Mouse (Mus musculus): ENCODE measurements around the gene Rbm5. TPM values are rescaled to one million over a fixed set of nuclear protein-coding genes. Genes with fewer than 3 reads are reported as not detected.

Gene Rbm5
- total RNA-seq, 2 experiments from 2014 or later: 46.4 to 49.6 TPM

DNA sequence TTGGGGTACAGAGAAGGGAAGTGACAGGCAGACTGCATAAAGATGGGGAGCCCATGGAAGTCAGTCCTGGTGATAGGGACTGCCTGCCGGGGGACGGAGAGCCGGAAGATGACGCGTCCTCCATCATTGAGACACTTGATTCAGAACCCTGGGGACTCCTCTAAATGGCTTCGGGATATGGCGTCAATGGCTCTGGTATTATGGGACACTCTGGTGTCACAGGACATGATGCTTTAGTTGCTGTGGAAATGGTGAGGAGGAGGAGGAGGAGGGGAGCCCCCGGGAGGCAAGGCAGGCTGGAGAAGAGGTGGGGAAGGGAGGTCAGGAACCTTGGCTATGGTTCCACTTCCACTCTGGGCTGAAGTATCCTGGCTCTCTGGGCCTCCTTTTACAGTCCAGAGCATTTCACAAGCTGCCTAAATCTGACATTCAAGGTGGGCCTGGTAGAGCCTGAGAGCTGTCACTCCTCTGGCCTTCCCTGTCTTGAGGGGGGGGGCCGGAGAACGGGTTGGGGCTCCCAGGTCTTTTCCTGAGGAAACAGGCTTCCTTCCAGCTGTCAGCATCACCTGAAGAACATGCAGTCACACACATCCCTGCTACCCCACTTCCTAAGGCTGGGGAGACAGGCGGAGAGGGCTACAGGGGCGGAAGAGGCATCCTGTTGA lies 75.2 kb downstream of the Rbm5 start:
- no peak overlapping the region for H3K4me3 ChIP-seq
- no peak for TF ChIP-seq CTCF (IDR thresholded peaks at IDR 0.05)
- peak overlapping the region; percentile 78 for H3K27ac ChIP-seq
- intact Hi-C loops (cut with DNase I): no loop called here
- DNase-seq: no peak

DNA sequence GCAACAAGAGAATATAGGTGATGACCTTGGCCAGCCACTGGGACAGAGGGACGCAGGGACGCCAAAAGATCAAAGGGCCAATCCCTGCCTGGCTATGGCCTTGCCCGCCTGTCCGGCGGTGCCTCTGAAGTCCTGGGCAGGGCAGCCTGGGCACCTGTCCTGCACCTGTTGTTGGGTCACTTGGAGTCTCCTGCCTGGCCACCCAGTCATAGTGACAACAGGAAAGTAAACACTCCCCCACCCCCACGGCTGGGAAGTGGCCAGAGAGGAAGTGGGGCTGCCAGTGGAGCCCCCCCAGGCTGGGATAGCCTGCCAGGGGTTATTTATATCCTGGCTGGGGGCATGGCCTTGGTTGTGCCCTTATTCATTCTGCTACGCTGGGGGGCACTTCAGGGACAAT lies 76.2 kb downstream of the Rbm5 start:
- DNase-seq: peak; percentile 66
- peak overlapping the region; percentile 78 for H3K27ac ChIP-seq
- no peak for TF ChIP-seq CTCF (IDR thresholded peaks at IDR 0.05)
- H3K4me3 ChIP-seq: no peak overlapping the region
- intact Hi-C loops (cut with DNase I): no loop called here

DNA sequence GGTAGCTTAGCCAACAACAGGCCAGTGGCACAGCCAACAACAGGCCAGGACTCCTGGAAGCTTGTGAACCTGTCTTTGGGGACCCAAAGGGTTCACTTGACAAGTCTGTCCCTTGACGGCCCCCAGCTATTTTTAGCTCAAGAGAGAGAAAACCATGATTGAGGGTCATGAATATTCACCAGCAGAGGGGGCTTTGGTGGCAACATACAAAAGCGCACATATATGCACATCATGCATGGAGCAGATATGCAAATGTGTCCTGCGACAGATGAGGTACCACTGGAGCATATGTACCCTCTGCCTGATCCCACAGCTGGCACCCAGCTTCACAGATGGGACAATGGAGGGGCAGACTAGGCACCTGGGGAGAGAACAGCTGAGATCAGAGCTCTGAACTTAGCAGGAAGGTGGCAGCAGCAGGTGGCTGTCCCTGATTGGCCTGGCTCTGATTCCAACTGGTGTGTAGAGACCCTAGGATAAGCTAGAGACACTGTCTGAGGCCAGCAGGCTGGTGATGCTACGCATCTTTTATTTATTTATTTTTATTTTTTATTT lies 77.3 kb downstream of the Rbm5 start:
- no peak for DNase-seq
- Histone ChIP-seq H3K4me3 (no peak overlapping the region), H3K27ac (no peak overlapping the region)
- no peak for TF ChIP-seq CTCF (IDR thresholded peaks at IDR 0.05)
- intact Hi-C loops (cut with DNase I): no loop called here

DNA sequence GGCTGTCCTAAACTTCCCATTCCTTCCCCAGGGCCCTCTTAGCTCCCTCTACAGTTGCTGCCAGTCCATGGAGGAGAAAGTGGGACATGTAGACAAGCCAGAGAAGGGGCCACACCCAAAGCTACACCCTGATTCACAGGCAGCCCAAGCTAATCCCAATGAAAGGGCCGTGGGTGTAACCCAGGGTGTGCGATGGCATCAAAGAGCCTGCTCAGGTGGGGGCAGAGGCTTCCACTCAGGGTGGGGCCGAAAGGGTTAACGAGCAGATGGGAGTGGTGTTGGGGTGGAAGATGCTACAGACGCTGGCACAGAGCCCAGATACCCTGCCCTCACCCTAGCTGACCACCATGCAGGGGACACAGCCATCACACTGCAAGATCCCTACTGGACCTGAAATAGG lies 78.0 kb downstream of the Rbm5 start:
- no peak overlapping the region for H3K4me3 ChIP-seq
- no peak for DNase-seq
- H3K27ac ChIP-seq: no peak overlapping the region
- TF ChIP-seq CTCF (IDR thresholded peaks at IDR 0.05): no peak
- intact Hi-C loops (cut with DNase I): no loop called here

DNA sequence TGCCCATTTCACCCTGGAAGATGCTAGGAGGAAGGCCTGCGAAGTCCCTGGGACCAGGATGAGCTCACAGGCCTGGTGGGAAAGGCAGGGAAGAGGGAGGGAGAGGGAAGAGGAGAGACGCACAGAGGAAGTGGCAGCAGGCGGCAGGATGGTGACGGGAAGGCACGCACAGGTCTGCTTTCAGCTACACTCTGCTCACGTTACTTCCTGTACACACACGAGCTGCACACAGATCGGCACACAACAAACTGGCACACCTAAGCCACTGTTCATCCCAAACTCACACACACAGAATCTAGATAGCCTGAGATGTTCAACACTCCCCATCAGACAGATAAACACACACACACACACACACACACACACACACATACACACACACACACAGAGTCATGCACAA lies 80.4 kb downstream of the Rbm5 start:
- intact Hi-C loops (cut with DNase I): no loop called here
- Histone ChIP-seq H3K27ac (no peak overlapping the region), H3K4me3 (no peak overlapping the region)
- no peak for DNase-seq
- no peak for TF ChIP-seq CTCF (IDR thresholded peaks at IDR 0.05)

Other genes with a start within 250 kb of the Rbm5 start
- 10 to 100 TPM; 16.6 to 17.3 TPM for gene Tmem115, start 237.1 kb downstream of the Rbm5 start, total RNA-seq (2021)
- 1 to 10 TPM; 3.1 TPM for gene Cyb561d2, start 228.8 kb downstream of the Rbm5 start, total RNA-seq (2021)
- 10 to 100 TPM in 1 of 2 experiments, 1 to 10 TPM in 1; 9.7 to 11.5 TPM for gene Nprl2, start 228.8 kb downstream of the Rbm5 start, total RNA-seq (2021)
- under 1 TPM in 1 of 2 experiments, not detected in 1; 0.53 TPM for gene Zmynd10, start 223.7 kb downstream of the Rbm5 start, total RNA-seq (2021)
- gene Rassf1, start 219.4 kb downstream of the Rbm5 start, total RNA-seq (2021): 10 to 100 TPM; 14.0 to 14.3 TPM
- 10 to 100 TPM; 35.6 to 35.7 TPM for gene Tusc2, start 207.7 kb downstream of the Rbm5 start, total RNA-seq (2021)
- gene Hyal2, start 203.1 kb downstream of the Rbm5 start, total RNA-seq (2021): 10 to 100 TPM; 11.3 to 19.9 TPM
- 1 to 10 TPM; 1.6 to 2.4 TPM for gene Hyal1, start 194.1 kb downstream of the Rbm5 start, total RNA-seq (2021)
- 10 to 100 TPM; 11.8 to 14.7 TPM for gene Naa80, start 192.1 kb downstream of the Rbm5 start, total RNA-seq (2021)
- gene Hyal3, start 190.2 kb downstream of the Rbm5 start, total RNA-seq (2021): under 1 TPM; 0.22 to 0.33 TPM
- 10 to 100 TPM; 48.5 to 50.4 TPM for gene Ifrd2, start 183.4 kb downstream of the Rbm5 start, total RNA-seq (2021)
- 10 to 100 TPM; 11.2 to 17.9 TPM for gene Sema3b, start 161.8 kb downstream of the Rbm5 start, total RNA-seq (2021)
- 10 to 100 TPM; 59.9 to 77.7 TPM for gene Gnai2, start 135.6 kb downstream of the Rbm5 start, total RNA-seq (2021)
- gene Slc38a3, start 101.5 kb downstream of the Rbm5 start, total RNA-seq (2021): 10 to 100 TPM; 60.8 to 94.7 TPM
- not detected for gene Gnat1, start 91.3 kb downstream of the Rbm5 start, total RNA-seq (2021)
- 1 to 10 TPM; 6.3 to 9.2 TPM for gene Sema3f, start 60.5 kb downstream of the Rbm5 start, total RNA-seq (2021)
- gene Rbm6, start 102.2 kb upstream of the Rbm5 start, total RNA-seq (2021): 10 to 100 TPM; 22.0 to 22.7 TPM
- 10 to 100 TPM in 1 of 2 experiments, 1 to 10 TPM in 1; 9.6 to 11.3 TPM for gene Mon1a, start 117.2 kb upstream of the Rbm5 start, total RNA-seq (2021)
- gene Mst1r, start 135.9 kb upstream of the Rbm5 start, total RNA-seq (2021): under 1 TPM; 0.54 to 0.81 TPM
- gene Actl11, start 157.5 kb upstream of the Rbm5 start, total RNA-seq (2021): not detected
- under 1 TPM in 1 of 2 experiments, not detected in 1; 0.22 TPM for gene Camkv, start 164.7 kb upstream of the Rbm5 start, total RNA-seq (2021)
- under 1 TPM; 0.25 to 0.43 TPM for gene Traip, start 179.1 kb upstream of the Rbm5 start, total RNA-seq (2021)
- 1 to 10 TPM; 2.3 to 3.1 TPM for gene Uba7, start 204.5 kb upstream of the Rbm5 start, total RNA-seq (2021)
- not detected for gene Gm20661, start 212.1 kb upstream of the Rbm5 start, total RNA-seq (2021)
- 1 to 10 TPM; 1.1 to 3.2 TPM for gene Inka1, start 214.9 kb upstream of the Rbm5 start, total RNA-seq (2021)
- gene Cdhr4, start 221.5 kb upstream of the Rbm5 start, total RNA-seq (2021): under 1 TPM in 1 of 2 experiments, not detected in 1; 0.42 TPM
- not detected for gene Gm20662, start 225.4 kb upstream of the Rbm5 start, total RNA-seq (2021)
- 10 to 100 TPM; 26.2 to 30.5 TPM for gene Ip6k1, start 231.5 kb upstream of the Rbm5 start, total RNA-seq (2021)

Data from gastrocnemius, adult 2 months (tissue).